Mouse (Mus musculus): Measurements from ENCODE around the gene Lrrc75b.
A peak's percentile ranks its signal among the peaks of the same experiment; 100 is the strongest.
"Not testable (repeated sequence)": the region's sequence is repeated elsewhere in the genome, so short reads cannot be mapped to it uniquely, and the experiment has no call there.

Lrrc75b gene

GRCm38 (mm10) chr10:75566765-75567164 is 6.6 kb upstream of the Lrrc75b start:
- DNase-seq, result not testable (repeated sequence)

GRCm38 (mm10) chr10:75566321-75566720 is 6.2 kb upstream of the Lrrc75b start:
- no peak for DNase-seq

GRCm38 (mm10) chr10:75565906-75566305 is 5.8 kb upstream of the Lrrc75b start:
- DNase-seq, result no peak

- DNase-seq, result no peak
Observed at GRCm38 (mm10) chr10:75565436-75565835, 5.3 kb upstream of the Lrrc75b start.

GRCm38 (mm10) chr10:75564687-75565265 is 4.6 kb upstream of the Lrrc75b start:
- DNase-seq, result no peak

- no peak for DNase-seq
Observed at GRCm38 (mm10) chr10:75562596-75562995, 2.5 kb upstream of the Lrrc75b start.

GRCm38 (mm10) chr10:75561071-75561654 is 1.0 kb upstream of the Lrrc75b start, which contains the start of gene Ggt1:
Ggt1 (plus strand) TSS chr10:75561604.
- DNase-seq, result no peak

- no peak for DNase-seq
Observed at GRCm38 (mm10) chr10:75560549-75560899, 394 bp upstream of the Lrrc75b start.

- DNase-seq, result no peak
Observed at GRCm38 (mm10) chr10:75559041-75559675, 972 bp downstream of the Lrrc75b start.

GRCm38 (mm10) chr10:75558515-75558914 is 1.6 kb downstream of the Lrrc75b start:
- DNase-seq, result no peak

GRCm38 (mm10) chr10:75556026-75556425 is 4.1 kb downstream of the Lrrc75b start:
- DNase-seq, result no peak

GRCm38 (mm10) chr10:75555557-75555956 is 4.6 kb downstream of the Lrrc75b start:
- DNase-seq, result no peak

GRCm38 (mm10) chr10:75554090-75554489 is 6.0 kb downstream of the Lrrc75b start:
- DNase-seq, result no peak

GRCm38 (mm10) chr10:75552701-75553450 is 7.3 kb downstream of the Lrrc75b start:
- DNase-seq, result no peak

GRCm38 (mm10) chr10:75552106-75552505 is 8.0 kb downstream of the Lrrc75b start:
- DNase-seq, result no peak

- DNase-seq, result no peak
Observed at GRCm38 (mm10) chr10:75551175-75551574, 9.0 kb downstream of the Lrrc75b start.

GRCm38 (mm10) chr10:75549886-75550285 is 10.2 kb downstream of the Lrrc75b start:
- DNase-seq, result no peak

- DNase-seq, result no peak
Observed at GRCm38 (mm10) chr10:75548486-75548885, 11.6 kb downstream of the Lrrc75b start.

GRCm38 (mm10) chr10:75547901-75548300 is 12.2 kb downstream of the Lrrc75b start:
- no peak for DNase-seq

GRCm38 (mm10) chr10:75536123-75536522 is 24.0 kb downstream of the Lrrc75b start:
- DNase-seq, result no peak

- peak; percentile 27 for DNase-seq
Observed at GRCm38 (mm10) chr10:75535423-75535822, 24.7 kb downstream of the Lrrc75b start.

GRCm38 (mm10) chr10:75534934-75535333 is 25.2 kb downstream of the Lrrc75b start:
- DNase-seq, result no peak

- no peak for DNase-seq
Observed at GRCm38 (mm10) chr10:75534216-75534615, 25.9 kb downstream of the Lrrc75b start.
